Mouse (Mus musculus) myocyte (in vitro differentiated cells): Measurements from ENCODE around the gene Gnb5.

Source experiments
- CEBPB ChIP-seq: IDR thresholded peaks from 2 replicates; pipeline ENCODE4 v1.6.1; 2011; ENCODE audit warnings: mild to moderate bottlenecking, moderate library complexity; ENCODE audit not compliant: poor library complexity, insufficient read depth, severe bottlenecking
- E2F4 ChIP-seq: IDR thresholded peaks from one replicate; pipeline ENCODE4 v1.6.1; 2011; ENCODE audit warnings: mild to moderate bottlenecking, control low read depth, moderate library complexity; ENCODE audit not compliant: insufficient read depth
- MAX ChIP-seq: IDR thresholded peaks from one replicate; pipeline ENCODE4 v1.6.1; 2011; ENCODE audit warnings: low read depth, mild to moderate bottlenecking, control low read depth
- POLR2A ChIP-seq: IDR thresholded peaks from one replicate; pipeline ENCODE4 v1.6.1; 2011; ENCODE audit warnings: low read depth, mild to moderate bottlenecking, control low read depth, moderate library complexity; ENCODE audit not compliant: insufficient read length
- POLR2AphosphoS2 ChIP-seq: IDR thresholded peaks from one replicate; pipeline ENCODE4 v1.6.1; 2011; ENCODE audit warnings: low read depth, control low read depth; ENCODE audit not compliant: insufficient read length
- REST ChIP-seq: IDR thresholded peaks from one replicate; pipeline ENCODE4 v1.6.1; 2011; ENCODE audit warnings: mild to moderate bottlenecking, control low read depth, moderate library complexity; ENCODE audit not compliant: insufficient read depth, insufficient read length
- SRF ChIP-seq: IDR thresholded peaks from one replicate; pipeline ENCODE4 v1.6.1; 2011; ENCODE audit warnings: low read depth; ENCODE audit not compliant: control insufficient read depth, insufficient read length
- TCF12 ChIP-seq: IDR thresholded peaks from one replicate; pipeline ENCODE4 v1.6.1; 2011; ENCODE audit warnings: mild to moderate bottlenecking, control low read depth; ENCODE audit not compliant: poor library complexity, insufficient read depth, severe bottlenecking
- USF1 ChIP-seq: IDR thresholded peaks from one replicate; pipeline ENCODE4 v1.6.1; 2011; ENCODE audit warnings: low read depth, mild to moderate bottlenecking, control low read depth, moderate library complexity

GRCm38 (mm10) chr9:75314517-75315105 is 8.5 kb downstream of the Gnb5 start:
- TF ChIP-seq POLR2A (no peak), SRF (no peak), E2F4 (no peak), USF1 (no peak), MAX (no peak), TCF12 (no peak), REST (no peak), POLR2AphosphoS2 (no peak), CEBPB (no peak)
